Mouse (Mus musculus) retina, adult 2 months (tissue): ENCODE measurements around the gene Aoc2.

Experiments used
- DNase-seq: peaks from one replicate; pipeline ENCODE4 v3.0.0-alpha.2; 2012; ENCODE audit warnings: low read depth, low spot score

Aoc2 gene

DNA sequence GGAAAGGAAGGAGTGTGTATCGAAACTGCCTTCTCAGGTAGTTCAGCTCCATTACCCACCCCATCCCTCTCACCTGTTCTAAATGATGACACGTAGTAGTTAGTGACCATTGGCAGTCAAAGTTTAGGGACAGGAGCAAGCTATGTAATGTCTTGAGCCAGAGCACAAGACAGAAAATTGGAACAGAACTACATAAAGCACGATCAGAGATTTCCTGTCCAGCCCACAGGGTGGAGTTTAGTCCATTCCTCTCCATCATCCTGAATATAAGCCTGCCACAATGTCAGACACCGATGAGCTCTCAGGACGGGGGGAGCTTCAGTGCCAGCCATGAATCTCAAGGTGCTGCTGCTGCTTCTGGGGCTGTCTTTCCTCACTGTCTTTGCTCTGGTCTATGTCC is at the start of gene Aoc2:
Gene Aoc2, plus strand, starts transcription at position 301 of the 400 bp plus-strand sequence.
- no peak for DNase-seq

- DNase-seq, result no peak
These were observed 49.6 kb upstream of the Aoc2 start for GRCm38 (mm10) chr11:101275309-101275708.

DNA sequence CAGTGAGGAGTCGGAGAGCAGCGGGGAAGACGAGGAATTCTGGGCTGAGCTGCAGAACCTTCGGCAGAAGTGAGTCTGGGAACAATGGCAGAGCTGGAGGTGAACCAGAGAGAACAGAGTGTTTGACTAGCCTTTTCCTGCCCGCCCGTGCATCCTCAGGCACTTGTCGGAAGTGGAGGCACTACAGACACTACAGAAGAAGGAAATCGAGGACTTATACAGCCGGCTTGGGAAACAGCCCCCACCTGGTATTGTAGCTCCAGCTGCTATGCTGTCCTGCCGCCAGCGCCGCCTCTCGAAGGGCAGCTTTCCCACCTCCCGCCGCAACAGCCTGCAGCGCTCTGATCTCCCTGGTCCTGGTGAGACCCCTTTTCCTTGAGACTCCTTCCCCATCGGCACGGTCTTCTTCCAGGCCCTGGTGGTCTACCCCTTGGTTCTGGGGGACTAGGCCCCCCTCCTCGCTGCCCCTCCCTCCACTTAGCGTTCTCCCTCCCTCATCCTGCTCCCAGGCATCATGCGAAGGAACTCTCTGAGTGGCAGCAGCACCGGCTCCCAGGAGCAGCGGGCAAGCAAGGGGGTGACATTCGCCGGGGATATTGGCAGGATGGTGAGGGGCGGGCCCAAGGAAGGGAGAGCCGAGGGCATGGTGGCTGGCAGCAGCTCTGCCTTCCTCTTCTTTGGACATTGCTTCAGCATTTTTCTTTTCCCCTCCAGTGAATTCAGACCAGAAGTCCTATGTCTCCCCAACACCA is 48.4 kb upstream of the Aoc2 start:
- DNase-seq, result no peak

DNA sequence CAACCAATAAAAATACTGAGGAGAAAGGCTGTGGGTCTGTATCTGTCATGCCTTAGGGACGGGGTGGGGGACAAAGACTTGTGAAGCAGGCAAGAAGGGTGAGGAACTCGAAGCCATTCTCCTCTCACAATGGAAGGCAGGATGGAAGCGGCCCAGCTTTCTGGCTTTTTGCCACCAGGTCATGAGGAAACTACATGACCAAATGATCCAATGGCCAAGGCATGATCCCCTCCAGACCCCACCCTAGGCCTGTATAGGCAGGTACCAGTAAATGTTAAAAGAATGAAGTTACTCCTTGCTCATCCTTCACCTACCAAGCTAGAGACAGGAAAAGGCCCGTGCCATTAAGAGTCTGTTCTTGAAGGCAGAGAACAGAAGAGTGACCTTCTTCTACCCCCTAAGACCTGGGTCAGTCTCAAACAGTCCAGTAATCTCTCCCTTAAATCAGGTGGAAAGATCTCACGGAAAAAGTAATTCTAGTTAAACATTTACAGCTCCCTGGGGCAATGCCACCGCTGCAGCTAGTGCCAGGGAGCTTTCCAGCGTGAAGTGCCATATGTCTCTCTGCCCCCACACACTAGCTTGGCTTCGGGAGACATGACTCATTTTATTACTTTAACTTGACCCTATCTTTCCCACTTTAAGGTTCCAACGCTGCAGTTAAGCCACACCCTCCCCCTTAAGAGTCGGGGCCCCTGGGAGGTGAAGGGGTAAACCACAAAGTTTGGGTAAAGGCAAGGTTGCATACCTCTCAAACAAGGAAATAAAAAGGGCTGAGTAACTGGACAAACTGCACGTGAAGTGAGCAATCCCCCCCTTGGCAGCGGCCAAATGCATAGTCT is 47.3 kb upstream of the Aoc2 start:
- no peak for DNase-seq

GRCm38 (mm10) chr11:101278223-101279192 is 46.4 kb upstream of the Aoc2 start, which contains the start of the genes Cntd1 and Coa3:
Gene Cntd1 (plus strand): TSS chr11:101279012.
Gene Coa3 (minus strand): TSS chr11:101279114.
- peak; percentile 67 for DNase-seq

DNA sequence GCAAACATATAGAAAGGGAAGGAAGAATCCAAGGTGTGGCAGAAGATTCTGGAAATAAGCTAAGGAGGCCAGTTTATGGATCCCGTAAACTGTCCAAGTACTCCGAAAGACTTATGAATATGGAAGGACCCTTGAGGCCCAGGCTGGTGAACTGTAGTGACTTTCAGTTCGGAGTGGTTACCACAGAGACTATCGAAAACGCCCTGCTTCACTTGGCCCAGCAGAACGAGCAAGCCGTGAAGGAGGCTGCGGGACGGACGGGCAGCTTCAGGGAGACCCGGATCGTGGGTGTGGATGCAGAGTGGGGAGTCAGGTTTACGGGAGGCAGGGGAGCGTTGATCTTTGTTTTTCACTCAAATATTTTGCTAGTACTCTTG is 45.7 kb upstream of the Aoc2 start:
- DNase-seq, result no peak

GRCm38 (mm10) chr11:101280837-101281236 is 44.0 kb upstream of the Aoc2 start:
- no peak for DNase-seq

DNA sequence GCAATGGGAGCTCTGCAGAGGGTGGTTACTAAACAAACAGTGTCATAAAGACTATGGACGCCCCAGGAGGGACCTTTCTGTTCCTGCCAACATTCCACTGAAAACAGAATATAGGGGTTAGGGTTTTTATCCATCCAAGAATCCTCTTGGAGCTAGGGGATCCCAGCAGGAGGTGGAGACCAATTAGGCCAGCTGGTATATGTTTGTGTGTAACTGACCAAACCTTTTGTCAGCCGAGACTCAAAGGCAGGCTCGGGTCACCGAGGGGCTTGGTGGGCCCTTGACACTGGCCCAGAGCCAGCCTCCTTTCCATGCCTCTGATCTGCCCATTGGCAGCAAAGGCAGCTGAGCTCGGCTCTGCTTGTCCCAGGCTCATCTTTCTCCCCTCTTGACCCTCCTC is 42.0 kb upstream of the Aoc2 start:
- DNase-seq, result no peak

DNA sequence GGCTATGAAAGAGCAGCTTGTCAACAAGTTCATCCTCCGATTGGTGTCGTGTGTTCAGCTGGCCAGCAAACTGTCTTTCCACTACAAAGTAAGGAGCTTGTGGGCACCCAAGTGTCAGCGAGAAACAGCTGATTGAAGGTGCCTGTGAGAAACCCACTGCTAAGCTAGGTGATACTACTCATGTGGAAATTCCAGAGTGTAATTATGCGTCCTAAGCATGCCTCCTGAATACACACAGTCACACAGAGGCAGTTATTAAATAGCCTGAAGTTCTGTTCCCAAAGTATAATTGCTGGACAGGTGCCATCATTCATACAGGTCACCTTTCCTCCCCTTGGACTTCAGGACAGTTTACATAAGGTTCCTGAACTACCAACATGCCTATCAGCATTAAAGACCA is 41.1 kb upstream of the Aoc2 start:
- no peak for DNase-seq

- no peak for DNase-seq
These were observed 37.6 kb upstream of the Aoc2 start for GRCm38 (mm10) chr11:101287306-101287705.

- DNase-seq, result no peak
These were observed 33.6 kb upstream of the Aoc2 start for GRCm38 (mm10) chr11:101291231-101291630.

- no peak for DNase-seq
These were observed 29.7 kb upstream of the Aoc2 start for GRCm38 (mm10) chr11:101295191-101295590.

DNA sequence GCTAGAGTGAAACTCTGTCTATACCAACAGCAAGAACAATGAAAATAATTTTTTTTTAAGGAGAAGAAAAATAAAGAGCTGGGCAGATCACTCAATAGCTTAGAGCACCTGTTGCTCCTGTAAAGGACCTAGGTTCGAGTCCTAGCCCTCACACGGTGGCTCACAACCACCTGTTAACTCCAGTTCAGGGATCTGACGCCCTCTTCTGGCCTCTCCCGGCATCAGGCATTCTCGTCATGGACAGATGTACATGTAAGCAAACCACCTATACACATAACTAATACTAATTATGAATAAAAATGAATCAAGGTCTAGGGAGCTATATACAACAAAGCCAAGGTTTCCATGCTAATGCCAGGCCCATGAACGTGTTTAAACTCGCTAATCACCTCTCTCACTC is 24.0 kb upstream of the Aoc2 start:
- DNase-seq, result no peak

GRCm38 (mm10) chr11:101301299-101302003 is 23.4 kb upstream of the Aoc2 start:
- DNase-seq, result no peak

DNA sequence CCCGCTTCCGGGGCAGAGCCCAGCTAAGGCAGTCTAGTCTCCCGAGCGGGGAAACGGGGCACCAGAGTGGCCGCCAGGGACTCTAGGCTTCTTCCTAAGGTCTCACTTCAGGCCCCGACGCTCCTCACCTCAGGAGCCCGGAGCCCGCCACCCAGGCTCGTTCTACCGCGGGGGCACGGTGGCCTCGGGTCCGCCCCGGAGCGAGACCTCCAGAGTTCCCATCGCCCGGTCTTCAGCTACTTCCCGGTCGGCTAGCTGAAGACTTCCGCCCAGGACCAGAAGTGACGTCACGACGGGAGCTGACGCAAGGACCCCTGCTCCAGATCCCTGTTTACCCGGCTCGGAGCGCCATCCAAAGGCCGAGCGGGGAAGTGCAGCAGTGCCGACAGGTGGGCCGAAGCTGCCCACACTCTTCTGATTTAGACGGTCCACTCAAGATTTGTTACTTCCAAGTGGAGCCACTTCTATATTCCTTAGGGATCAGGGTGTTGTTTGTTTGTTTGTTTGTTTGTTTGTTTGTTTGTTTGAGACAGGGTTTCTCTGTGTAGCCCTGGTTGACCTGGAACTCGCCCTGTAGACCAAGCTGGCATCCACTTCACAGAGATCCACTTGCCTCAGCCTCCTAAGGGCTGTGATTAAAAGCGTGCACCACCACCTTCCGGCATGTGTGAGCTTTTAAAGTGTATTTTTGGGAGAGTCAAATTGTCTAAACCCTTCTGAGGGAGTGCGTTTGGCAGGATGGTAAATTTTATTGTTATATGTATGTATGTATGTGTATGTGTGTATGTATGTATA is 22.7 kb upstream of the Aoc2 start, which contains the start of gene Becn1:
Gene Becn1, minus strand, starts transcription at position 283 of the 795 bp plus-strand sequence.
- DNase-seq, result peak; percentile 89

DNA sequence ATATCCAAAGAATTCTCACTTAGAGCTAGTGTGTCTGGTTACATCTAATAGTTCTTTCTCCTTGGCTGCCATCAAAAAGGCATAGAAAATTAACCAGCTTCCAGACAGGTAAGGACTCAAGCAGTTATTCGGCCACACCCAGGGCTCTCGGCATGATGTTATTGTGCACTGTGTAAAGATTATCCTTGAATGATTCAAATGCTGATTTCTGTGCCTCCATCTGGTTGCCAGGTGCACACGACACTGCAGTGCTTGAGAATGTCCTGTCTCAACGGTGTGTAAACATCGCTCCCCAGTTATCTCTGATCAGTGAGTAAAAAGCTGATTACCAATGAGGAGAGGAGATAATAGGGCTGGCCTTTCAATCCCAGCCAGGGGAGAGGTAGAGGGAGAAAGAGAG is 17.1 kb upstream of the Aoc2 start:
- no peak for DNase-seq

DNA sequence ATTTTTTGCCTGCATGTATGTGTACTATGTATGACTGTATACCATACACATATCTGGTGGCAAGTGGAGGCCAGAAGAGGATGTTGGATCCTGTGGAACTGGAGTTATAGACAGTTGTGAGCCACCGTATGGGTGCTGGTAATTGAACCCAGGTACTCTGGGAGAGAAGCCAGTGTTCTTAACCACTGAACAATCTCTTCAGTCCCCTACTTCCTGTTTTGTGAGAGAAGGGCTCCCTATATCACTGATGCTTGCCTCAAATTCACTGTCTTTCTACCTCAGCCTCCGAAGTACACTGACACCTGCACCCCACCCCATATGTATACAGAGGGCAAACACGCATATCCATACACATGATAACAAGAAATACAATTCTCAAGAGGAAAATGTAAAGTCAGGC is 13.8 kb upstream of the Aoc2 start:
- no peak for DNase-seq

- DNase-seq, result no peak
These were observed 12.7 kb upstream of the Aoc2 start for GRCm38 (mm10) chr11:101312150-101312549.

DNA sequence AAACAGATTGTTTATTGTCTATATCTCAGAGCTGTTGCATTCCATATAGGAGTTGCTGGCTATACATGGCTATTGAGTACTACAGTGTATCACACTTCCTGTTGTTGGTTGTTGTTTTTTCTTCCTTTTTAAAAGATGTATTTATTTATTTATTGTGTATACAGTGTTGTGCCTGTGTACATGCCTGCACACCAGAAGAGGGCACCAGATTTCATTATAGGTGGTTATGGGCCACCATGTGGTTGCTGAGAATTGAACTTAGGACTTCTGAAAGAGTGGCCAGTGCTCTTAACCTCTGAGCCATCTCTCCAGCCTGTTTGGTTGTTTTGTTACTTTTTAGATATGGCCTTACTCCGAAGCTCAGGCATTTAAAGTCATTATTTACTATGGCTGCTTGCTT is 10.3 kb upstream of the Aoc2 start:
- no peak for DNase-seq

GRCm38 (mm10) chr11:101315082-101315650 is 9.7 kb upstream of the Aoc2 start:
- DNase-seq, result no peak
